Mouse (Mus musculus) liver, postnatal 0 days (tissue): ENCODE data around the gene Rarg. TPM values are rescaled to one million over a fixed set of nuclear protein-coding genes. Genes with fewer than 3 reads are reported as not detected.

Experiments used
- ATAC-seq: fragments of 200-750 bp; cut with Nextera tagmentation; 2 replicates; pipeline ENCODE4 v1.8.0; 2017; ENCODE audit warnings: mild to moderate bottlenecking, moderate library complexity
- DNase-seq: peaks from one replicate; pipeline ENCODE4 v3.0.0-alpha.2; 2016
- H3K27ac ChIP-seq: fragments of 300-500 bp; sonication (generic); 2 replicates; pipeline ENCODE4 v1.5.1; 2014; ENCODE audit warnings: antibody characterized with exemption, moderate library complexity, mild to moderate bottlenecking, low read depth
- H3K27me3 ChIP-seq: fragments of 300-500 bp; sonication (generic); 2 replicates; pipeline ENCODE4 v1.6.1; 2014; ENCODE audit warnings: low read length, control low read depth, mixed read lengths; ENCODE audit not compliant: insufficient read depth
- H3K36me3 ChIP-seq: fragments of 300-500 bp; sonication (generic); replicated peaks from 2 replicates; pipeline ENCODE4 v1.6.1; 2014; ENCODE audit warnings: mild to moderate bottlenecking, control low read depth, low read length, moderate library complexity, mixed read lengths; ENCODE audit not compliant: insufficient read depth
- H3K4me1 ChIP-seq: fragments of 300-500 bp; sonication (generic); 2 replicates; pipeline ENCODE4 v1.6.1; 2014; ENCODE audit warnings: antibody characterized with exemption, mild to moderate bottlenecking, control low read depth; ENCODE audit not compliant: insufficient read depth
- H3K4me2 ChIP-seq: fragments of 300-500 bp; sonication (generic); 2 replicates; pipeline ENCODE4 v1.6.1; 2014; ENCODE audit warnings: low read depth, mild to moderate bottlenecking, low read length, moderate library complexity, mixed read lengths
- H3K4me3 ChIP-seq: fragments of 300-500 bp; sonication (generic); 2 replicates; pipeline ENCODE4 v1.5.1; 2014; ENCODE audit warnings: low read depth, low read length
- H3K9ac ChIP-seq: fragments of 300-500 bp; sonication (generic); replicated peaks from 2 replicates; pipeline ENCODE4 v1.6.1; 2014; ENCODE audit warnings: mild to moderate bottlenecking, moderate library complexity
- H3K9me3 ChIP-seq: fragments of 300-500 bp; sonication (generic); 2 replicates; pipeline ENCODE4 v1.6.1; 2016; ENCODE audit warnings: mild to moderate bottlenecking, control low read depth, low read length, mixed read lengths
- CTCF ChIP-seq: sonication (generic); IDR thresholded peaks from 2 replicates; pipeline ENCODE4 v1.5.1; 2016; ENCODE audit warnings: antibody characterized with exemption, low read depth
- EP300 ChIP-seq: IDR thresholded peaks from 2 replicates; pipeline ENCODE4 v1.6.1; 2016; ENCODE audit warnings: antibody characterized with exemption, low read depth, mild to moderate bottlenecking
- WGBS: fragments of 180-500 bp; shearing (Covaris S2); extraction: QIAGEN DNeasy Blood & Tissue Kit; methylation state at CpG from one replicate; pipeline ENCODE4 v1.1.7; 2014; ENCODE audit not compliant: insufficient replicate concordance; 5-methylcytosine and 5-hydroxymethylcytosine counted together
- polyA plus RNA-seq: library from polyadenylated mRNA; unstranded; fragments of >200 nt; fragmentation: Nextera tagmentation; extraction: Ambion mirVana; gene quantifications from 2 replicates; pipeline ENCODE4 v1.2.1, GENCODE M21; 2015

The Rarg gene
- polyA plus RNA-seq, 1 experiment from 2014 or later, result 2.6 TPM

- H3K9me3 ChIP-seq, result no peaks in the 10 kb centered on the region
- H3K27ac ChIP-seq, result peak overlapping the region; percentile 71
- ATAC-seq (no peak), DNase-seq (no peak)
- H3K9ac ChIP-seq, result no peak overlapping the region
- H3K4me1 ChIP-seq, result peaks cover 31% of the 10 kb centered on the region
- no peak overlapping the region for H3K4me2 ChIP-seq
- no peak overlapping the region for H3K4me3 ChIP-seq
- 70% methylated on average over 4 of the region's 4 CpGs for WGBS
- H3K36me3 ChIP-seq, result no peaks in the 10 kb centered on the region
- no peaks in the 10 kb centered on the region for H3K27me3 ChIP-seq
- TF ChIP-seq EP300 (no peak), CTCF (no peak)
Observed at GRCm38 (mm10) chr15:102193652-102194051, 63.7 kb downstream of the Rarg start.

GRCm38 (mm10) chr15:102192820-102193386 is 64.4 kb downstream of the Rarg start:
- TF ChIP-seq CTCF (no peak), EP300 (no peak)
- H3K4me1 ChIP-seq, result peaks cover 28% of the 10 kb centered on the region
- ATAC-seq, result no peak

GRCm38 (mm10) chr15:102192271-102192812 is 65.0 kb downstream of the Rarg start:
- Histone ChIP-seq H3K27ac (peak overlapping the region; percentile 67), H3K4me2 (peak overlapping the region; percentile 16; the same call in 1 of the 2 replicates)

More at GRCm38 (mm10) chr15:102192820-102193386, 64.4 kb downstream of the Rarg start:
- no peaks in the 10 kb centered on the region for H3K27me3 ChIP-seq
- H3K9me3 ChIP-seq, result no peaks in the 10 kb centered on the region
- H3K36me3 ChIP-seq, result no peaks in the 10 kb centered on the region
- peak overlapping the region; percentile 16; the same call in 1 of the 2 replicates for H3K4me2 ChIP-seq
- H3K27ac ChIP-seq, result peak overlapping the region; percentile 67
- H3K9ac ChIP-seq, result no peak overlapping the region
- H3K4me3 ChIP-seq, result no peak overlapping the region
- no peak for DNase-seq
- 12% methylated on average over 5 of the region's 5 CpGs for WGBS

GRCm38 (mm10) chr15:102191699-102192098 is 65.6 kb downstream of the Rarg start:
- peak overlapping the region; percentile 67 for H3K27ac ChIP-seq
- no peaks in the 10 kb centered on the region for H3K27me3 ChIP-seq
- no peak for DNase-seq
- ATAC-seq, result peak; percentile 21; the same call in 1 of the 2 replicates
- no peak for TF ChIP-seq EP300
- no peak for TF ChIP-seq CTCF
- H3K4me1 ChIP-seq, result peaks cover 25% of the 10 kb centered on the region
- peak overlapping the region; percentile 20 for H3K4me2 ChIP-seq
- H3K4me3 ChIP-seq, result no peak overlapping the region
- 0 out of 2 replicates have a peak, but pooled peaks cover 4% of the 10 kb centered on the region for H3K36me3 ChIP-seq
- H3K9me3 ChIP-seq, result no peaks in the 10 kb centered on the region
- no peak overlapping the region for H3K9ac ChIP-seq
- WGBS, result 57% methylated on average over 7 of the region's 7 CpGs

More at GRCm38 (mm10) chr15:102192271-102192812, 65.0 kb downstream of the Rarg start:
- no peak for ATAC-seq
- no peak for TF ChIP-seq CTCF
- no peak for TF ChIP-seq EP300
- no peak overlapping the region for H3K9ac ChIP-seq
- peaks cover 25% of the 10 kb centered on the region for H3K4me1 ChIP-seq
- no peak overlapping the region for H3K4me3 ChIP-seq
- H3K36me3 ChIP-seq, result 0 out of 2 replicates have a peak, but pooled peaks cover 1% of the 10 kb centered on the region
- no peaks in the 10 kb centered on the region for H3K27me3 ChIP-seq
- 38% methylated on average over 7 of the region's 7 CpGs for WGBS
- H3K9me3 ChIP-seq, result no peaks in the 10 kb centered on the region
- DNase-seq, result no peak

- Histone ChIP-seq H3K27me3 (no peaks in the 10 kb centered on the region), H3K27ac (peak overlapping the region; percentile 91)
Observed at GRCm38 (mm10) chr15:102188883-102189282, 68.4 kb downstream of the Rarg start.

GRCm38 (mm10) chr15:102188096-102188495 is 69.2 kb downstream of the Rarg start:
- no peaks in the 10 kb centered on the region for H3K9me3 ChIP-seq
- H3K4me2 ChIP-seq, result peak overlapping the region; percentile 68
- peak overlapping the region; percentile 69 for H3K9ac ChIP-seq
- DNase-seq (no peak), ATAC-seq (no peak)
- 84% methylated on average over 9 of the region's 10 CpGs for WGBS
- peak overlapping the region; percentile 45 for H3K4me3 ChIP-seq
- no peak for TF ChIP-seq CTCF
- no peak for TF ChIP-seq EP300
- H3K36me3 ChIP-seq, result 0 out of 2 replicates have a peak, but pooled peaks cover 12% of the 10 kb centered on the region
- H3K27ac ChIP-seq, result peak overlapping the region; percentile 91
- H3K27me3 ChIP-seq, result no peaks in the 10 kb centered on the region
- H3K4me1 ChIP-seq, result peaks cover 17% of the 10 kb centered on the region

More at GRCm38 (mm10) chr15:102188883-102189282, 68.4 kb downstream of the Rarg start:
- DNase-seq (peak; percentile 62), ATAC-seq (peak; percentile 63)
- TF ChIP-seq CTCF (0 out of 2 replicates have a peak, but pooled peaks have one; percentile 3), EP300 (no peak)
- Histone ChIP-seq H3K4me2 (peak overlapping the region; percentile 68), H3K9me3 (no peaks in the 10 kb centered on the region), H3K36me3 (0 out of 2 replicates have a peak, but pooled peaks cover 12% of the 10 kb centered on the region), H3K9ac (peak overlapping the region; percentile 69), H3K4me3 (peak overlapping the region; percentile 45), H3K4me1 (peaks cover 20% of the 10 kb centered on the region)
- WGBS, result 44% methylated on average over 6 of the region's 6 CpGs
